Mouse (Mus musculus) E14TG2a.4 (cell line): Measurements from ENCODE around the gene 4933403O08Rik.

Experiments used
- H3K27me3 ChIP-seq: 2 replicates; pipeline ENCODE4 v1.6.1; 2014; ENCODE audit warnings: low read length, control low read depth; ENCODE audit not compliant: insufficient read depth
- H3K36me3 ChIP-seq: 2 replicates; pipeline ENCODE4 v1.6.1; 2014; ENCODE audit warnings: low read length, control low read depth; ENCODE audit not compliant: insufficient read depth
- H3K4me1 ChIP-seq: replicated peaks from 2 replicates; pipeline ENCODE4 v1.6.1; 2014; ENCODE audit warnings: low read depth, low read length, control low read depth
- H3K4me3 ChIP-seq: replicated peaks from 2 replicates; pipeline ENCODE4 v1.5.1; 2014; ENCODE audit warnings: mild to moderate bottlenecking, low read length
- H3K9me3 ChIP-seq: 2 replicates; pipeline ENCODE4 v1.6.1; 2014; ENCODE audit warnings: low read length, control low read depth
- CTCF ChIP-seq: conservative IDR thresholded peaks from 2 replicates; pipeline ENCODE4 v1.5.1; 2014; ENCODE audit warnings: low read length
- NANOG ChIP-seq: IDR thresholded peaks from 2 replicates; pipeline ENCODE4 v1.6.1; 2014; ENCODE audit warnings: borderline replicate concordance, low read length, mixed read lengths
- POU5F1 ChIP-seq: IDR thresholded peaks from 2 replicates; pipeline ENCODE4 v1.6.1; 2014; ENCODE audit warnings: low read length, borderline replicate concordance

4933403O08Rik gene

DNA sequence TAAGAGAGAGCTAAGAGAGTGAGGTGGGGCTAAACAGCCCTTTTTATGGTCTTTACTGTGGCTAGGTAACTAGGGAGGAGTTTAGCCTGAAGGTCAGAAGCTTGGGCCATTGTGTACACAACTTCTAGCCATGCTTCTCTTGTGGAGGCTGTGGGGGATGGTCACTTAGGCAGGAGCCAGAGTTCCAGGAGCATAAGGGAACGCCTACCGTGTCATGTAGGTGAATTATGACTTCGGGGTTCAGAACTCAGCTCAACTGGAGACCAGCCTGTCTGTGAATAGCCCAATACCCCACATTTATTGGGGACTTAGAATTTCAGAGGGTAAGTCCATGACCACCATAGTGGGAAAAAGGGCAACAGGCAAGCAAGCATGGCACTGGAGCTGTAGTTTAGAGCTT, at the start of gene 4933403O08Rik:
Gene 4933403O08Rik (plus strand): TSS at position 301 of the 400 bp plus-strand sequence.
- Histone ChIP-seq H3K4me1 (no peaks in the 10 kb centered on the region), H3K36me3 (no peaks in the 10 kb centered on the region)
- no peak for TF ChIP-seq NANOG
- TF ChIP-seq CTCF: no peak
- no peak for TF ChIP-seq POU5F1

DNA sequence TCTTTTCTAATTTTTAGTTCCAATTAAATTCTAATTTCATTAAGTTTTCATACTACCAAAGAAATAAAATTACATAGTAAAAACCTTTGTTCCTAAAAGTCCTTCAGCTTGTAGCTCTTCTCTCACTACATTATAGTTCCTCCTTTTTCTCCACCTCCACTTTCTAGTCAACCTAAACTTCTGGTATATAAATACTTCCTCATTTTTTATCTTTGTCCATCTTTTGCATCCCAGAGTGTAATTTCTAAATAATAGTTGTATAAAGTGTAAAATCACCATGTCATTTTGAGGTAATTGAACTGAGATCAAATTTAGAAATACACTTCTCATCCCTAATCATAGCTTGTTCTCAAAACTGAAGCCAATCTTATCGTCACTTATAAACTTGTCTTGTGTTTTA, 4.1 kb downstream of the 4933403O08Rik start:
- no peaks in the 10 kb centered on the region for H3K9me3 ChIP-seq
- H3K4me1 ChIP-seq: no peaks in the 10 kb centered on the region
- TF ChIP-seq CTCF: no peak
- no peak for TF ChIP-seq POU5F1
- TF ChIP-seq NANOG: no peak
- no peaks in the 10 kb centered on the region for H3K36me3 ChIP-seq
- H3K27me3 ChIP-seq: no peaks in the 10 kb centered on the region
- no peak overlapping the region for H3K4me3 ChIP-seq

More for the DNA sequence above, at the start of gene 4933403O08Rik:
- H3K9me3 ChIP-seq: no peaks in the 10 kb centered on the region
- H3K4me3 ChIP-seq: no peak within 1 kb of the TSS
- no peaks in the 10 kb centered on the region for H3K27me3 ChIP-seq

GRCm38 (mm10) chrX:112255513-112255912, 16.7 kb downstream of the 4933403O08Rik start:
- TF ChIP-seq CTCF (no peak), NANOG (no peak), POU5F1 (no peak)

GRCm38 (mm10) chrX:112273550-112273949, 34.7 kb downstream of the 4933403O08Rik start:
- no peaks in the 10 kb centered on the region for H3K36me3 ChIP-seq
- no peaks in the 10 kb centered on the region for H3K4me1 ChIP-seq
- H3K4me3 ChIP-seq: no peak overlapping the region
- peaks cover 6% of the 10 kb centered on the region; the same call in 1 of the 2 replicates for H3K9me3 ChIP-seq
- no peaks in the 10 kb centered on the region for H3K27me3 ChIP-seq
- no peak for TF ChIP-seq CTCF
- no peak for TF ChIP-seq POU5F1
- TF ChIP-seq NANOG: no peak

More at GRCm38 (mm10) chrX:112255513-112255912, 16.7 kb downstream of the 4933403O08Rik start:
- Histone ChIP-seq H3K27me3 (no peaks in the 10 kb centered on the region), H3K9me3 (no peaks in the 10 kb centered on the region), H3K4me3 (no peak overlapping the region), H3K36me3 (no peaks in the 10 kb centered on the region), H3K4me1 (no peaks in the 10 kb centered on the region)
